ENCODE assay signal across 16 mouse cellular contexts in genomic region chr8:72158096-72158495, GRCm38 (mm10). TPM values are rescaled to one million over a fixed set of nuclear protein-coding genes. Genes with fewer than 3 reads are reported as not detected.
"Had no signal": no experiment of that assay in that cellular context is flagged by ENCODE, and none has a peak within 500 bp of the region (broad histone marks: within the 10 kb centered on the region; RNA-seq: fewer than 3 reads in every experiment).

No protein-coding gene starts in this region.

- ATAC-seq: lung, postnatal 0 days had no signal

- H3K27ac ChIP-seq: limb, embryonic 12.5 days; neural tube, embryonic 12.5 days had no signal

- H3K4me3 ChIP-seq: limb, embryonic 12.5 days; neural tube, embryonic 12.5 days had no signal

- DNase-seq: kidney, adult 8-10 months; layer of hippocampus, adult 9-11 months; lung, adult 2 months; lung, postnatal 36 days; midbrain, embryonic 14.5 days; right cerebral cortex, postnatal 25 days; thymus, postnatal 4 days had no signal

- H3K9me3 ChIP-seq: limb, embryonic 12.5 days; neural tube, embryonic 12.5 days had no signal

- H3K9ac ChIP-seq: limb, embryonic 12.5 days; neural tube, embryonic 12.5 days had no signal

- H3K4me2 ChIP-seq: limb, embryonic 12.5 days; neural tube, embryonic 12.5 days had no signal

- H3K27me3 ChIP-seq: limb, embryonic 12.5 days; neural tube, embryonic 12.5 days had no signal

RNA-seq across cellular contexts. Expression of gene Hsh2d, which starts 31.3 kb away (rescaled TPM):
- total RNA-seq: left cerebral cortex, postnatal 36 days had no signal
- polyA plus RNA-seq: kidney, embryonic 16.5 days; limb, embryonic 12.5 days; midbrain, embryonic 14.5 days; neural tube, embryonic 12.5 days had no signal

RNA-seq across cellular contexts. Expression of gene Olfr374, which starts 51.3 kb away (rescaled TPM):
- total RNA-seq: left cerebral cortex, postnatal 36 days; liver, adult 2 months; megakaryocyte progenitor cell, adult 5-6 weeks had no signal
- polyA plus RNA-seq: kidney, embryonic 16.5 days; limb, embryonic 12.5 days; liver, adult 2 months; lung, adult 2 months; lung, postnatal 0 days; midbrain, embryonic 14.5 days; neural tube, embryonic 12.5 days; small intestine, adult 2 months had no signal

RNA-seq across cellular contexts. Expression of gene Cib3, which starts 54.5 kb away (rescaled TPM):
- total RNA-seq: left cerebral cortex, postnatal 36 days; megakaryocyte progenitor cell, adult 5-6 weeks had no signal
- polyA plus RNA-seq: kidney, embryonic 16.5 days; limb, embryonic 12.5 days; midbrain, embryonic 14.5 days; neural tube, embryonic 12.5 days; small intestine, adult 2 months; stomach, embryonic 16.5 days had no signal
